Mouse (Mus musculus) kidney, postnatal 0 days (tissue): ENCODE results near the gene Pdzrn3. TPM values are rescaled to one million over a fixed set of nuclear protein-coding genes. Genes with fewer than 3 reads are reported as not detected.
A peak's percentile ranks its signal among the peaks of the same experiment; 100 is the strongest.

Experiments
- ATAC-seq: fragments of 200-750 bp; cut with Nextera tagmentation; replicated peaks from 2 replicates; pipeline ENCODE4 v1.8.0; 2017; ENCODE audit warnings: low read depth, moderate number of reproducible peaks, moderate TSS enrichment, moderate library complexity; ENCODE audit not compliant: low FRiP score
- DNase-seq: peaks from one replicate; pipeline ENCODE4 v3.0.0-alpha.2; 2016; ENCODE audit warnings: low spot score
- H3K27ac ChIP-seq: fragments of 300-500 bp; sonication (generic); 2 replicates; pipeline ENCODE4 v1.5.1; 2014; ENCODE audit warnings: mild to moderate bottlenecking
- H3K27me3 ChIP-seq: fragments of 300-500 bp; sonication (generic); 2 replicates; pipeline ENCODE4 v1.6.1; 2014; ENCODE audit warnings: low read length, mixed read lengths; ENCODE audit not compliant: insufficient read depth
- H3K36me3 ChIP-seq: fragments of 300-500 bp; sonication (generic); 2 replicates; pipeline ENCODE4 v1.6.1; 2014; ENCODE audit warnings: low read length, mixed read lengths; ENCODE audit not compliant: insufficient read depth
- H3K4me1 ChIP-seq: fragments of 300-500 bp; sonication (generic); replicated peaks from 2 replicates; pipeline ENCODE4 v1.6.1; 2014; ENCODE audit warnings: antibody characterized with exemption, low read length, mixed read lengths; ENCODE audit not compliant: insufficient read depth
- H3K4me2 ChIP-seq: fragments of 300-500 bp; sonication (generic); 2 replicates; pipeline ENCODE4 v1.6.1; 2014; ENCODE audit warnings: mild to moderate bottlenecking, low read length, moderate library complexity, mixed read lengths
- H3K4me3 ChIP-seq: fragments of 300-500 bp; sonication (generic); replicated peaks from 2 replicates; pipeline ENCODE4 v1.5.1; 2014; ENCODE audit warnings: low read depth, low read length
- H3K9ac ChIP-seq: fragments of 300-500 bp; sonication (generic); 2 replicates; pipeline ENCODE4 v1.6.1; 2014; ENCODE audit warnings: low read depth, low read length
- H3K9me3 ChIP-seq: fragments of 300-500 bp; sonication (generic); replicated peaks from 2 replicates; pipeline ENCODE4 v1.6.1; 2016; ENCODE audit warnings: low read length, inconsistent platforms, mixed read lengths
- CTCF ChIP-seq: IDR thresholded peaks from 2 replicates; pipeline ENCODE4 v1.5.1; 2016; ENCODE audit warnings: antibody characterized with exemption, low read depth, mild to moderate bottlenecking, moderate library complexity
- whole genome bisulfite sequencing: fragments of 180-500 bp; shearing (Covaris S2); extraction: QIAGEN DNeasy Blood & Tissue Kit; methylation state at CpG from one replicate; pipeline ENCODE4 v1.1.7; 2014; 5-methylcytosine and 5-hydroxymethylcytosine counted together
- polyA plus RNA-seq: library from polyadenylated mRNA; unstranded; fragments of >200 nt; fragmentation: Nextera tagmentation; extraction: Ambion mirVana; gene quantifications from 2 replicates; pipeline ENCODE4 v1.2.1, GENCODE M21; 2015

Pdzrn3 gene
- polyA plus RNA-seq, 1 experiment from 2014 or later: 7.0 TPM

DNA sequence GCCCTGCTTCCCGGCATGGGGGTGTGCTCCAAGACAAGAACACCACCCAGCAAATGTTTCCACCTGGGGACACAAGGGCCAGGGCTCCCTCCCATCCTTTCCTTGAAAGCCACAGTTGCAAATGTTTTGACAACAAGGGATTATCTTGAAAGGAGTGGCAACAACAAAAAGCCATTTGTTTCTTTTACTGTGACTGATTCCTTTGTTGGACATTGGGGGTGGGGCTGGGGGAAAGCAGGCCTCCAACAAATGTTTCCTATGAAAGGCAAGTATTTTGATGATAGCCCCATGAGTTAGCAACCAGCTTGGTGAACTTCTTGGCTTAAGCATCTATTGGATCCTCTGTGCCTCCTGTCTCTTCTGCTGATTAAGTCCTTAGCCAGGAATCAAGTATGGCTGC is 109.4 kb downstream of the Pdzrn3 start:
- no peak for TF ChIP-seq CTCF
- Histone ChIP-seq H3K27me3 (no peaks in the 10 kb centered on the region), H3K4me1 (peaks cover 20% of the 10 kb centered on the region), H3K36me3 (no peaks in the 10 kb centered on the region), H3K4me2 (no peak overlapping the region), H3K9me3 (no peaks in the 10 kb centered on the region), H3K4me3 (no peak overlapping the region), H3K9ac (no peak overlapping the region), H3K27ac (no peak overlapping the region)
- no peak for DNase-seq
- WGBS: 70% methylated on average over 1 of the region's 1 CpGs
- ATAC-seq: no peak

DNA sequence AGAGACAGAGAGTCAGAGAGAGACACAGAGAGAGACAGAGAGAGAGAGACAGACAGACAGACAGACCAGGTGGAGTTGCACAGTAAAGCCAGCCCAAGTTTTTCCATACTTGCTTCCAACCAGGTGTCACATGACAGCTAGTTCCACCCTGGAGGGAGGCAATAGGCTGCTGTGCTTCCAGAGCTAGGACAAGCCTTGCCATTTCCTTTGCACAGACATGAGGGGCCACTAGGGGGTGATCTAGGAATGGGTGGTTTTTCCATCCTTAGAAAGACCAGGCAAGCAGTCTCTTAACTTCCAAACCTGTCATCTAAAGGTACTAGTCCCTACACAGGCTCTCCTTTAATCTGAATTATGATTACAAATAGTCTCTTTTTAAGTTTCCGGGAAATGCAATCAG is 110.9 kb downstream of the Pdzrn3 start:
- no peak overlapping the region for H3K27ac ChIP-seq
- no peaks in the 10 kb centered on the region for H3K9me3 ChIP-seq
- DNase-seq (peak; percentile 90), ATAC-seq (peak; percentile 61)
- no peak overlapping the region for H3K4me3 ChIP-seq
- no peaks in the 10 kb centered on the region for H3K27me3 ChIP-seq
- H3K4me1 ChIP-seq: peaks cover 20% of the 10 kb centered on the region
- no peaks in the 10 kb centered on the region for H3K36me3 ChIP-seq
- H3K9ac ChIP-seq: no peak overlapping the region
- peak; percentile 96 for TF ChIP-seq CTCF
- WGBS: 25% methylated on average over 1 of the region's 1 CpGs
- H3K4me2 ChIP-seq: no peak overlapping the region

- no peaks in the 10 kb centered on the region for H3K9me3 ChIP-seq
- no peak for DNase-seq
- no peaks in the 10 kb centered on the region for H3K27me3 ChIP-seq
- H3K4me1 ChIP-seq: 0 out of 2 replicates have a peak, but pooled peaks cover 6% of the 10 kb centered on the region
- H3K27ac ChIP-seq: no peak overlapping the region
- H3K9ac ChIP-seq: no peak overlapping the region
- H3K36me3 ChIP-seq: no peaks in the 10 kb centered on the region
- no peak overlapping the region for H3K4me3 ChIP-seq
- no peak overlapping the region for H3K4me2 ChIP-seq
- no peak for ATAC-seq
- no peak for TF ChIP-seq CTCF
- WGBS: 33% methylated on average over 4 of the region's 4 CpGs
These were observed 114.2 kb downstream of the Pdzrn3 start for GRCm38 (mm10) chr6:101263544-101263943.

DNA sequence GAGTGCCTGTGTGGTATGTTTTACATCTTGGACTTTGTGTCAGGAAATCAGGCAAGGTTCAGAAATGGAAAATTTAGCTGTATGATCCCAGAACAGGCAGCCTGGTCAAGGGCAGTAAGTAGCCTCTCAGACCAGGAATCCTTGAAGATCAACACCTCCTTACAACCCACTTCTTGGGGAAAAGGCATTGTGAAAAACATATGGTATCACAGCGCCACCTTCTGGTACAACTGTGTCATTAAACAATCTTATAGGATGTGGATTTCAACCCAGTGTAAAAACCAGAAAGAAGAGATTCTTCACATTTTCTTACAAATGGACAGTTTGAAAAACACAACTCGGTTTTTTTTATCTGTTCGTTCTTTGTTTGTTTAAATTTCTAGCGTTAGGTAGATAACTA is 116.2 kb downstream of the Pdzrn3 start:
- DNase-seq (peak; percentile 87), ATAC-seq (no peak)
- TF ChIP-seq CTCF: peak; percentile 86

DNA sequence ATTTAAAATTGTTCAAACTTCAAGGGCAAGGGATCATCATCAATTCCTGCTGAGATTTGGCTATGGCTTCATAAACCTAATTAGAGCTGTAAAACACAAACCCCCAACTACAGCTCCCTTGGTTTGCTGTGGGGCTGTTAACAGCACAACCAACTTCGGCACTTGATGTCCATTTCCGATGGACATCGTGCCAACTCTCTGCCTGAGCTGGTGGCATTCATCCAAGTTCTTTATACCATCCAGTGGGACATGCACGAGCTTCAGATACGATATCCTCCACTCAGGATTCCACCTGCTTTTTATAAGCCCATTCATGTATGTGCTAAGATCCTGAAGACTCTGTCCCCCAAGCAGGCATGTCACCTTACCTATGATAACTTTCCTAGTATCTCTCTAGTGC is 118.3 kb downstream of the Pdzrn3 start:
- 86% methylated on average over 5 of the region's 5 CpGs for WGBS
- Histone ChIP-seq H3K4me1 (no peaks in the 10 kb centered on the region), H3K27me3 (no peaks in the 10 kb centered on the region), H3K27ac (no peak overlapping the region), H3K4me2 (no peak overlapping the region), H3K4me3 (no peak overlapping the region), H3K36me3 (no peaks in the 10 kb centered on the region), H3K9me3 (no peaks in the 10 kb centered on the region), H3K9ac (no peak overlapping the region)
- no peak for TF ChIP-seq CTCF
- DNase-seq (no peak), ATAC-seq (no peak)

More for the DNA sequence above, 116.2 kb downstream of the Pdzrn3 start:
- Histone ChIP-seq H3K27ac (no peak overlapping the region), H3K9ac (no peak overlapping the region), H3K36me3 (no peaks in the 10 kb centered on the region), H3K4me3 (no peak overlapping the region), H3K4me2 (no peak overlapping the region), H3K9me3 (no peaks in the 10 kb centered on the region), H3K4me1 (no peaks in the 10 kb centered on the region), H3K27me3 (no peaks in the 10 kb centered on the region)
- WGBS: 12% methylated on average over 4 of the region's 4 CpGs

- H3K36me3 ChIP-seq: no peaks in the 10 kb centered on the region
- 87% methylated on average over 6 of the region's 6 CpGs for WGBS
These were observed 120.3 kb downstream of the Pdzrn3 start for GRCm38 (mm10) chr6:101257418-101257817.

DNA sequence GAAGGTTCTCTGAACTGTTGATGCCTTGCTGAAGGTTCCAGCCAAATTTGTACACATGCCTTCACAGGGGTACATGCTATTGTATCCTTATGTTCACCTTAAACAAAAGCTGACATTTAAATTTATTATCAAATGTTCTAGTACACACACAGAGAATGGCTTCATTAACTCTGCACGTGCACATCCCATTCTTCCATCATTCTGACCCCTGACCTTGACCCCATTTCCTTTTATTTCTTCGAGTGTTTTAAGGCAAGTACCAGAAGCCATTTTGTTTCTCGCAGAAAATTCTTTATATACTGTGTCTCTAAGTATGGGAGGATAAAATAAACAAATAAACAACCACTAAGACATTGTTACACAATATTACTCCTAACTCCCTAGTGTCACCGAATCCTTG is 123.0 kb downstream of the Pdzrn3 start:
- Histone ChIP-seq H3K9ac (no peak overlapping the region), H3K9me3 (no peaks in the 10 kb centered on the region), H3K4me3 (no peak overlapping the region), H3K36me3 (no peaks in the 10 kb centered on the region), H3K27ac (no peak overlapping the region), H3K27me3 (no peaks in the 10 kb centered on the region), H3K4me2 (no peak overlapping the region), H3K4me1 (peaks cover 13% of the 10 kb centered on the region; the same call in 1 of the 2 replicates)
- no peak for TF ChIP-seq CTCF
- DNase-seq: no peak
- WGBS: 20% methylated on average over 4 of the region's 4 CpGs
- ATAC-seq: no peak

More at GRCm38 (mm10) chr6:101257418-101257817, 120.3 kb downstream of the Pdzrn3 start:
- Histone ChIP-seq H3K9ac (no peak overlapping the region), H3K4me2 (no peak overlapping the region), H3K27me3 (no peaks in the 10 kb centered on the region), H3K4me1 (peaks cover under 1% of the 10 kb centered on the region; the same call in 1 of the 2 replicates), H3K4me3 (no peak overlapping the region), H3K9me3 (no peaks in the 10 kb centered on the region), H3K27ac (no peak overlapping the region)
- TF ChIP-seq CTCF: no peak
- ATAC-seq: no peak
- DNase-seq: no peak
